Mouse (Mus musculus): ENCODE data around the gene Nup210l. TPM values are rescaled to one million over a fixed set of nuclear protein-coding genes. Genes with fewer than 3 reads are reported as not detected.

Gene Nup210l
- polyA plus RNA-seq, 1 experiment = 0.38 TPM

DNA sequence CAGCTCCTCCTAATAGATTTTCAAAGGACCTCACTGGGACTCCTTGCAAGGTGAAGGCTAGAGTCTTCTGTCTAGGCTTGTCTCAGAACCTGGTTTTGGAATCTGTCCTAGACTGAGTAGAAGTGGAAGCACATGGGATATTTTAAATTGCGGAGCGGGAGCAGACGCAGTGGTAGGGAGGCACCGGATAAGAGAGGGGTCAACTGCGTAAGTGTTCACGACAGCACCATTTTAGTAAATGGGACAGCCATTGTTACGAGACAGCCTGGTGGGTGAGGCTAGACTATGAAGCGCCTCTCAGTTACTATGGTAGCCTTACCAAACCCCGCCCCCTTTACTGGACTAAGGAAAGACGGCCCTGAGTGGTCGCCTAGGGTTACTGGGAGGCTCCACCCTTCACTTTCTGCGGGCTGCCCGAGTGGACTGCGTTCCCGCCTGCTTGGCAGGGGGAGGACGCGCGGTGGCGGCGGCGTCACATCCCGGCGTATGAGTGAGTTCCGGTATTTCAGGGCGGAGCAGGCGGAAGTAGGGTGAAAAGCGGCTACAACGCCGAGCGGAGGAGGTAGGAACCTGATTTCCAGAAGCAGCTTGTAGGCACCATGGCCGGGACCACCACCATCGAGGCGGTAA lies 24.7 kb upstream of the Nup210l start:
- Histone ChIP-seq H3K27ac (ENCODE audit: insufficient read depth, low read length) (peak overlapping the region; percentile 85), H3K4me3 (ENCODE audit: insufficient read depth, low read length) (peak overlapping the region; percentile 92), H3K4me1 (ENCODE audit: control insufficient read depth, insufficient read depth, low read length) (peaks cover 12% of the 10 kb centered on the region)
- TF ChIP-seq POLR2A (IDR thresholded peaks at IDR 0.05; ENCODE audit: extremely low read depth, insufficient read depth, low read length) (peak; percentile 69; the same call in 1 of the 2 replicates), CTCF (IDR thresholded peaks at IDR 0.05; ENCODE audit: extremely low read depth, insufficient read depth, low read length) (no peak)

DNA sequence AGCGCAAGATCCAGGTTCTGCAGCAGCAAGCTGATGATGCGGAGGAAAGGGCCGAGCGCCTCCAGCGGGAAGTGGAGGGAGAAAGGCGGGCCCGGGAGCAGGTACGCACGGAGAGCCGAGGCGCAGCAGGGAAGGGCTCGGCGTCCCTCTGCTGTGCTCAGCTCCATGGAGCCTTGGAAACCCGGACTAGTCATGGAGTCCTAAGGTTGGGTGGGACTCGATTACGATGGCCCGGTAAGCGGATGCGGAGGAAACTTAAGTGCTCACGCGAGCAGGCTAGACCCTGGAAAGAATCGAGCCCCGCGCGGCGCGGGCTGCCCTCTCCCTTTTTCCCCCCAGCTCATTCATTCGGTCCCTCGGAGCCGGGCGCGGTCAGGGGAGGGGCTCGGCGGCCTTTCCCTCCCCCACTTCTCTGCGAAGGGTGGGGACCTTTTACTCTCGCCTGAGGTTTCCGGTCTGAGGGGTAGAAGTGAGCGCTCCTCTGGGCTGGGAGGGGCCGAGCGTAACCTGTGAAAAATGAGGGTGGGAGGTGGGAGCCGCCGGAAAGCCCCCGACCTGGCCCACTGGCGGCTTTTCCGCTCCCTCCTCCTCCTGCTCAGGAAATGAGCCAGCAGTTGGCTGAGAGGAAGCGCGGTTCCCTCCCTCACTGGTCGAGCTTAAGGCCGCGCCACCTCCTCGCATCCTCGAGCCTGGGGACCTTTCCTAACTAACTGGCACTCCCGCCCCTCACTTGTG lies 24.0 kb upstream of the Nup210l start:
- H3K4me1 ChIP-seq (ENCODE audit: control insufficient read depth, insufficient read depth, low read length) = peaks cover 16% of the 10 kb centered on the region
- TF ChIP-seq CTCF (IDR thresholded peaks at IDR 0.05; ENCODE audit: extremely low read depth, insufficient read depth, low read length) (no peak), POLR2A (IDR thresholded peaks at IDR 0.05; ENCODE audit: extremely low read depth, insufficient read depth, low read length) (0 out of 2 replicates have a peak, but pooled peaks have one; percentile 11)
- H3K4me3 ChIP-seq (ENCODE audit: insufficient read depth, low read length) = peak overlapping the region; percentile 92

DNA sequence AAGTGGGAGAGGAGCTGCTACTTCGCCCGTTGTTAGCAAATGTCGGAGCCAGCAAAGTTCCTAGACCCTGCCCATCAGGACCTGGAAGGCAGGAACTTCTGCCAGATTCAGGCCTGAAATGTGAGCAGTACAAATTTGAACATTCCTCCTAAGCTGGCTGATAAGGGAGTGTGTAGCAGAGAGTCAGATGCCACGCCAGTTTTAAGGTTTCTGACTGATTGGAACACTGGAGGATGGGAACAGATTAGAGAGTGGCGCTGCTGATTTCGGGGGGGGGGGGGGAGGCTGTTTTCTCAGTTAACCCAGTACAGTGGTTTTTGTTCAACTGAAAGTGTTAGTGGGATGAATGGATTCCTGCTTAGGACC lies 23.5 kb upstream of the Nup210l start:
- Histone ChIP-seq H3K27ac (ENCODE audit: insufficient read depth, low read length) (peak overlapping the region; percentile 85), H3K4me3 (ENCODE audit: insufficient read depth, low read length) (peak overlapping the region; percentile 92), H3K4me1 (ENCODE audit: control insufficient read depth, insufficient read depth, low read length) (peaks cover 18% of the 10 kb centered on the region)
- no peak for TF ChIP-seq POLR2A (IDR thresholded peaks at IDR 0.05; ENCODE audit: extremely low read depth, insufficient read depth, low read length)
- TF ChIP-seq CTCF (IDR thresholded peaks at IDR 0.05; ENCODE audit: extremely low read depth, insufficient read depth, low read length) = no peak

More for the DNA sequence above, 24.0 kb upstream of the Nup210l start:
- H3K27ac ChIP-seq (ENCODE audit: insufficient read depth, low read length) = peak overlapping the region; percentile 85

DNA sequence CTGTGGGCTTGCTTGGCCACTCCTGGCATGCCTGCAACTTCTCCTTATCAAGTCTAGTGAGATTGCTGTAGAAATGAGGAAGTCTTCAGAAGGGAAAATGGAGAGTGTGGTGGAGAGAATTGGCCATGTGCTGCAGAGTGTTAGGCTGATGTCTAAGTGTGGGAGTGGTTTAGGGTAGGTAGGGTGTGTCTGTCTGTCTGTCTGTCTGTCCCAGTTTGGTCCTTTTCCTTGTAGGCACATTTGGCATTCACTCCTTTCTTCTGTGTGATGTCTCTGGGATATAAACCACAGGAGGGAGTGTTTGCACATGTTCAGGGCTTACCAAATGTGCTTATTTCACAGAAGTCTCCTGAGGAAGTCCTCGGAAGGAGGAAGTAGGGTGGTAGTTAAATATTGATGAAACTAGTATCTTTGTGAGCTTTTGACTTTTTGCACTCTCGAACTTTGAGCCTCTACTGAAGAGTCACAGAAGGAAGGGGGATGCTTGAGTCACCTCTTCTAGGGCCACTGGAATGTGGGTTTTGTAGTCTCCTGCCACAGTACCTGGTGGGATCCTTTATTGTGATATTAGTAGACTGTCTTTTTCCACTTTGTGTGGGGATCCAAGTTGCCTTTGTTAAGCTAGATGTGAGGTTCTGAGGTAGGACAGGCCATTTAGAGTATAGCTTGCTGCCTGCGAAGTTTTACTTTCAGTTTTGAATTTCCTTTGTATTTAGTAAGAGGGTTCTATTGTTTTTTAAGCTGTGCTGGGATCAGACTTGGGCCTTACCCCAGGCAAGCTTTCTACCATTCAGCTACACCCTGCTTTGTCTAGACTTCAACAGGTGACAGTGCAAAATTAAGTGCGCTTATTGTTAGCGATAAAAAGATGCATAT lies 22.3 kb upstream of the Nup210l start:
- Histone ChIP-seq H3K4me1 (ENCODE audit: control insufficient read depth, insufficient read depth, low read length) (peaks cover 18% of the 10 kb centered on the region), H3K4me3 (ENCODE audit: insufficient read depth, low read length) (peak overlapping the region; percentile 23), H3K27ac (ENCODE audit: insufficient read depth, low read length) (no peak overlapping the region; the same call in 1 of the 2 replicates)
- TF ChIP-seq CTCF (IDR thresholded peaks at IDR 0.05; ENCODE audit: extremely low read depth, insufficient read depth, low read length) (no peak), POLR2A (IDR thresholded peaks at IDR 0.05; ENCODE audit: extremely low read depth, insufficient read depth, low read length) (no peak)

DNA sequence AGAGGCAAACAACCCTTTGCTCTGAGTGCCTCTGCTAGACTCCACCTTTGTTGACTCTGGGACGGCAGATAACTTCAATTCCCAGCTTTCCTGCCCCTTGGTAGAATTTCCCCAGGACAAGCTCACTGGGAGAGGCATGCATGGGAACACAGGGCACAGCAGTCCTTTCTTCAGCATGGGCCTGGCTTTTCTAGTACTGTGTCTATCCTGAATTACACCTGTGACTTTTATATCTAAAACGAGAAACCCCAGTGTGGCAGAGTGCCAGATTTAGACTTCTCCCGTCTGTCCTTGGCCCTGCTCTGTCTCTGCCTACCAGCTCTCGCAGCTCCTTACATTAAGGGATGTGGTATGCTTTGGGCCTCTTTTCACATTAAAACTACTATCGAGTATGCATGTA lies 20.9 kb upstream of the Nup210l start:
- TF ChIP-seq CTCF (IDR thresholded peaks at IDR 0.05; ENCODE audit: extremely low read depth, insufficient read depth, low read length) (no peak), POLR2A (IDR thresholded peaks at IDR 0.05; ENCODE audit: extremely low read depth, insufficient read depth, low read length) (no peak)
- Histone ChIP-seq H3K27ac (ENCODE audit: insufficient read depth, low read length) (no peak overlapping the region), H3K4me1 (ENCODE audit: control insufficient read depth, insufficient read depth, low read length) (peaks cover 18% of the 10 kb centered on the region), H3K4me3 (ENCODE audit: insufficient read depth, low read length) (no peak overlapping the region)

DNA sequence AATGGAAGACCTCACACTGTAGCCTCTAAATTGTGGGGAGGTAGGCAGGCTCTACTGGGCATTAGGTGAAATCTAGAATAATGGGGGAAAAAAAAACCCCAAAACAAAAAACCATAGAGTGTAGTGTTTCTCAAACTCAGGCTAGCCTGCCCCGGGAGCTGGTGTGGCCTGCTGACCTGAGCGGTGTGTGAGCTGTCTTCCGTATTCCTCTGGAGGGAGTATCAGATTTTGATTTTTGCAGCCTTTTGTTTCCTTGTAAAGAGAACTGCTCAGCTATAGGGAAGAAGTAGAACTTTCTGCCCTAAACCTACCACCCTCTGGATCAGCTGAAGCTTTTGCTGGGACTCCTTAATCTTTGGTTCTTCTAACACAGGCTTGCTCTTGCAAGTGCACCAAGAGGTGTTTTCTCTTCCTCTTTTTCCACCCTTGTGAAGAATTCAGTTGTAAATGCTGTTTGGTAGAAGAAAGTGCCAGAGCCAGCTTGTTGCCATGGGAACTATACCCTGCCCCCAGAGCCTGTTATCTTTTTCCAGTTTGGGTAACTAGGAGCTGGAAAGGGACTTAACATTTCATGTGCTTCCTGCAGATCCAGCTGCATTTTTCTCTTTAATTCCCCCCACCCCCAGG lies 20.1 kb upstream of the Nup210l start:
- H3K4me3 ChIP-seq (ENCODE audit: insufficient read depth, low read length) = no peak overlapping the region
- TF ChIP-seq CTCF (IDR thresholded peaks at IDR 0.05; ENCODE audit: extremely low read depth, insufficient read depth, low read length) = no peak
- TF ChIP-seq POLR2A (IDR thresholded peaks at IDR 0.05; ENCODE audit: extremely low read depth, insufficient read depth, low read length) = no peak
- H3K27ac ChIP-seq (ENCODE audit: insufficient read depth, low read length) = no peak overlapping the region
- H3K4me1 ChIP-seq (ENCODE audit: control insufficient read depth, insufficient read depth, low read length) = peaks cover 18% of the 10 kb centered on the region

DNA sequence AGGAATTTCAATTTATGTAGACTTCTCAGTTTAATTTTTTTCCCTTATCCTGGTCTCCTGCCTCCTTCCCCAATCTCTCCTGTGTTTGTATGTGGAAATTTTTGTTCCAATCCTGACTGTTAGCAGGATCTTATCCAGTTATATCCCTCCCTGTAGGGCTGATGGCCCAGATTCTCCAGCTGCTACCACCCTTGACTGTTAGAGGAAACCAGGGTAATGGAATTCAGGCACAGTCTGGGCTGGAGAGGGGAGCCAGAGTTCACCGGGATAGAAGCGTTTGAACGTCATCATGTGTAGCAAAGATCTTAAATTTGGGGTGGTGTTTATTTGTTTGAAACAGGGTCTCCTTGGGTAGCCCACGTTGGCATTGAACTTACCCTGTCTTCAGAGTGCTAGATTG lies 19.1 kb upstream of the Nup210l start:
- TF ChIP-seq POLR2A (IDR thresholded peaks at IDR 0.05; ENCODE audit: extremely low read depth, insufficient read depth, low read length) (no peak), CTCF (IDR thresholded peaks at IDR 0.05; ENCODE audit: extremely low read depth, insufficient read depth, low read length) (no peak)
- no peak overlapping the region for H3K4me3 ChIP-seq (ENCODE audit: insufficient read depth, low read length)
- peaks cover 18% of the 10 kb centered on the region for H3K4me1 ChIP-seq (ENCODE audit: control insufficient read depth, insufficient read depth, low read length)
- no peak overlapping the region for H3K27ac ChIP-seq (ENCODE audit: insufficient read depth, low read length)

DNA sequence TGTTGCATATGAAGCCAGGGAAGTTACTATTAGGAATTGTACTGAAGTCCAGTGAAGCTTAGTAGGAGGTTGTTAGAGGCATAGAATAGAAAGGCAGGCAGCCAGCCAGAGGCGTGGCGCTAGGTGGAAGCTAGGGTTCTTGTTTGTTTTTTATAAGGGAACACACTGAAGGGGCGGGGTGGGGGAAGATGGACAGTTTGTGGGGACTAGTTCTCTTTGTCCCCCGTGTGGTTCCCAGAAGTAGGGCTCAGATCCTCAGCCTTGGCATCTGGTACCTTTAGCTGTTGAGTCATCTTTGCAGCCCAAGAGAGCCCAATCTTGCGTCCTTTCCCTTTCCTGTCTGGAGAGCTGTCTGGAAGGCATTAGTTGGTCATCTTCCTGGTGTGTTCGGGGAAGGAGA lies 18.7 kb upstream of the Nup210l start:
- no peak overlapping the region for H3K4me3 ChIP-seq (ENCODE audit: insufficient read depth, low read length)
- TF ChIP-seq POLR2A (IDR thresholded peaks at IDR 0.05; ENCODE audit: extremely low read depth, insufficient read depth, low read length) (no peak), CTCF (IDR thresholded peaks at IDR 0.05; ENCODE audit: extremely low read depth, insufficient read depth, low read length) (no peak)

DNA sequence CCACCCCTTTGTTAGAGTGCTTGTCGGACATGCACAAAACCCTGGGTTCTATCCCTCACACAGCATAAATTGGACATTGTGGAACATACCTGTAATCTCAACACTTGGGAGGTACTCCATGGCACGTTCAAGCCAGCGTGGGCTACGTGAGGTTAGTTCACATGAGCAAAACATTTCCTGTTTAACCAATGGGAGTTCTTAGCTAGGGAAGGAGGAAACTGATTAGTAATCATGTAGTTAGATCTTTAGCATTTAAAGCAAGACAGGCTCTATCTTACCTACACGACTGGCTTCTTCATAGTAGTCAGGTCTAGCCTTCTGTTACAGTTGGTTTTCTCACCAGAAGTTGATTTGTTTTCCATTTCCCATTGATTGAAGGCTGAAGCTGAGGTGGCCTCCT lies 17.9 kb upstream of the Nup210l start:
- no peak overlapping the region for H3K4me3 ChIP-seq (ENCODE audit: insufficient read depth, low read length)
- TF ChIP-seq POLR2A (IDR thresholded peaks at IDR 0.05; ENCODE audit: extremely low read depth, insufficient read depth, low read length) (no peak), CTCF (IDR thresholded peaks at IDR 0.05; ENCODE audit: extremely low read depth, insufficient read depth, low read length) (no peak)
- no peak overlapping the region for H3K27ac ChIP-seq (ENCODE audit: insufficient read depth, low read length)
- H3K4me1 ChIP-seq (ENCODE audit: control insufficient read depth, insufficient read depth, low read length) = peaks cover 18% of the 10 kb centered on the region

More for the DNA sequence above, 18.7 kb upstream of the Nup210l start:
- Histone ChIP-seq H3K4me1 (ENCODE audit: control insufficient read depth, insufficient read depth, low read length) (peaks cover 18% of the 10 kb centered on the region), H3K27ac (ENCODE audit: insufficient read depth, low read length) (no peak overlapping the region)

Measured in cortical plate, adult 2 months (tissue).